10 mouse cellular contexts compared by ENCODE assay signal in the genomic region with DNA sequence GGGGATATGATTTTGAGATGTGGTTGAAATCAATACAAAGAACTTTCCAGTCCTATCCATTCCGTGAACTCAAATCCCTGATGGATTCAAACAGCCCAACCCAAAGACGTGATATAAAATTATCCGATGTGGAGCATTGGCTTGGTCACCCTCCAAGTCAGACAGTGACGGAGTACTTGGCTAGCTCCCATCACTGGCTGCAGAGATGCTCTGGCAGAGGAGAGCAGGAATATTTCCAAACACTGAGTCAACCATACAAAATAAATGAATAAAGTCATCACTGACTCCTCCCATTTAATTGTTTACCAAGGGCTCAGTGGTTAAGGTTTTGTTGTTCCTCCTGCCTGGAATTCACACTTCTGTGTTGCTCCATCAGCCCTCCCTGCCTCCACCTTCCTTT. TPM values are rescaled to one million over a fixed set of nuclear protein-coding genes. Genes with fewer than 3 reads are reported as not detected.
DNase-seq lines count a peak whose midpoint lies in the region; ATAC-seq lines count a peak whose summit lies in the region.
"Had no signal": no experiment of that assay in that cellular context is flagged by ENCODE, and none has a peak within 500 bp of the region (broad histone marks: within the 10 kb centered on the region; RNA-seq: fewer than 3 reads in every experiment).

No protein-coding gene starts in this region.

- no peaks in the 10 kb centered on the region for H3K36me3 ChIP-seq in kidney, embryonic 14.5 days (ENCODE audit: control insufficient read depth, insufficient read depth, low read length)
- H3K36me3 ChIP-seq in forebrain, embryonic 11.5 days (ENCODE audit: control insufficient read depth, insufficient read depth, low read length), result no peaks in the 10 kb centered on the region
- H3K36me3 ChIP-seq: hindbrain, embryonic 15.5 days; limb, embryonic 15.5 days had no signal

- H3K27ac ChIP-seq in kidney, embryonic 14.5 days (ENCODE audit: low read depth, low read length), result no peak overlapping the region
- no peak overlapping the region for H3K27ac ChIP-seq in forebrain, embryonic 11.5 days (ENCODE audit: low read depth, low read length)
- H3K27ac ChIP-seq: hindbrain, embryonic 15.5 days; limb, embryonic 15.5 days had no signal

- H3K4me1 ChIP-seq in kidney, embryonic 14.5 days (ENCODE audit: control insufficient read depth, insufficient read depth, low read length), result peaks cover 8% of the 10 kb centered on the region
- H3K4me1 ChIP-seq in forebrain, embryonic 11.5 days (replicated peaks; ENCODE audit: control insufficient read depth, insufficient read depth, low read length), result no peaks in the 10 kb centered on the region

- H3K9me3 ChIP-seq in kidney, embryonic 14.5 days (ENCODE audit: control insufficient read depth, low read length), result no peaks in the 10 kb centered on the region
- no peaks in the 10 kb centered on the region for H3K9me3 ChIP-seq in forebrain, embryonic 11.5 days (ENCODE audit: control insufficient read depth, low read length)
- H3K9me3 ChIP-seq: hindbrain, embryonic 15.5 days; limb, embryonic 15.5 days had no signal

- H3K9ac ChIP-seq in kidney, embryonic 14.5 days (ENCODE audit: low read depth, low read length), result no peak overlapping the region
- no peak overlapping the region for H3K9ac ChIP-seq in forebrain, embryonic 11.5 days (ENCODE audit: low read length)
- H3K9ac ChIP-seq: hindbrain, embryonic 15.5 days; limb, embryonic 15.5 days had no signal

- no peaks in the 10 kb centered on the region for H3K27me3 ChIP-seq in kidney, embryonic 14.5 days (ENCODE audit: control insufficient read depth, insufficient read depth, low read length)
- no peaks in the 10 kb centered on the region for H3K27me3 ChIP-seq in forebrain, embryonic 11.5 days (ENCODE audit: control insufficient read depth, insufficient read depth, low read length)
- H3K27me3 ChIP-seq: hindbrain, embryonic 15.5 days; limb, embryonic 15.5 days had no signal

- WGBS in kidney, embryonic 14.5 days, result 80% methylated on average over 4 of the region's 4 CpGs
- WGBS in forebrain, embryonic 11.5 days, result 91% methylated on average over 4 of the region's 4 CpGs

- ATAC-seq in kidney, embryonic 14.5 days (ENCODE audit: low FRiP score, low TSS enrichment), result no peak
- ATAC-seq in activated CD4-positive, CD25-positive, alpha-beta regulatory T cell, adult 4 months, result no peak
- ATAC-seq in forebrain, embryonic 11.5 days (replicated peaks; ENCODE audit: low FRiP score), result no peak

- peak; percentile 28 for DNase-seq in kidney, postnatal 14 days
- DNase-seq in cerebellum, postnatal 25 days, result peak; percentile 63 to 79
- peak; percentile 82 for DNase-seq in heart, adult 8-10 months (ENCODE audit: low spot score)
- DNase-seq in lung, postnatal 10 days, result peak; percentile 72
- no peak for DNase-seq in forebrain, embryonic 11.5 days (ENCODE audit: low spot score)

- no peak overlapping the region for H3K4me2 ChIP-seq in kidney, embryonic 14.5 days (replicated peaks; ENCODE audit: low read depth, low read length)
- no peak overlapping the region for H3K4me2 ChIP-seq in forebrain, embryonic 11.5 days (ENCODE audit: low read depth, low read length, severe bottlenecking)
- H3K4me2 ChIP-seq: hindbrain, embryonic 15.5 days; limb, embryonic 15.5 days had no signal

- H3K4me3 ChIP-seq in kidney, embryonic 14.5 days (ENCODE audit: low read length), result no peak overlapping the region
- H3K4me3 ChIP-seq in forebrain, embryonic 11.5 days (ENCODE audit: low read depth, low read length), result no peak overlapping the region
- H3K4me3 ChIP-seq: hindbrain, embryonic 15.5 days; limb, embryonic 15.5 days had no signal

RNA-seq across cellular contexts. Expression of a gene that starts 50.6 kb away (rescaled TPM):
- 45.7 and 51.0 TPM in 2 replicates for polyA plus RNA-seq in kidney, embryonic 14.5 days (2014; fragmentation: Nextera tagmentation; extraction: Ambion mirVana)
- total RNA-seq in heart, adult 8-10 months (2022), result 10 to 100 TPM; 21.1 to 29.9 (median 25.7) TPM
- not detected for polyA plus RNA-seq in activated CD4-positive, CD25-positive, alpha-beta regulatory T cell, adult 4 months (2017; shearing (Covaris generic))
- 19.2 and 20.1 TPM in 2 replicates for polyA plus RNA-seq in forebrain, embryonic 11.5 days (2014; fragmentation: Nextera tagmentation; extraction: Ambion mirVana)

RNA-seq across cellular contexts. Expression of a gene that starts 57.9 kb away (rescaled TPM):
- not detected in 2 replicates for polyA plus RNA-seq in kidney, embryonic 14.5 days (2014; fragmentation: Nextera tagmentation; extraction: Ambion mirVana)
- total RNA-seq in heart, adult 8-10 months (2022), result not detected
- not detected for polyA plus RNA-seq in activated CD4-positive, CD25-positive, alpha-beta regulatory T cell, adult 4 months (2017; shearing (Covaris generic))
- polyA plus RNA-seq in forebrain, embryonic 11.5 days (2014; fragmentation: Nextera tagmentation; extraction: Ambion mirVana), result not detected in 2 replicates
- polyA plus RNA-seq: embryonic facial prominence, embryonic 11.5 days; hindbrain, embryonic 15.5 days; limb, embryonic 15.5 days had no signal

Comparison
In these comparisons a context has a peak if more than half of its experiments do, and no peak if none do; other contexts are left out.
1. RNA of a gene that starts 50.6 kb away (polyA plus RNA-seq): 45.7 to 51.0 TPM in kidney, embryonic 14.5 days and 19.2 to 20.1 TPM in forebrain, embryonic 11.5 days; not detected in activated CD4-positive, CD25-positive, alpha-beta regulatory T cell, adult 4 months; every median in the first group is over 10 times any median in the second.